Mouse (Mus musculus): ENCODE measurements around the gene Apba2. TPM values are rescaled to one million over a fixed set of nuclear protein-coding genes. Genes with fewer than 3 reads are reported as not detected.

The Apba2 gene
- polyA plus RNA-seq, 1 experiment: not detected

DNA sequence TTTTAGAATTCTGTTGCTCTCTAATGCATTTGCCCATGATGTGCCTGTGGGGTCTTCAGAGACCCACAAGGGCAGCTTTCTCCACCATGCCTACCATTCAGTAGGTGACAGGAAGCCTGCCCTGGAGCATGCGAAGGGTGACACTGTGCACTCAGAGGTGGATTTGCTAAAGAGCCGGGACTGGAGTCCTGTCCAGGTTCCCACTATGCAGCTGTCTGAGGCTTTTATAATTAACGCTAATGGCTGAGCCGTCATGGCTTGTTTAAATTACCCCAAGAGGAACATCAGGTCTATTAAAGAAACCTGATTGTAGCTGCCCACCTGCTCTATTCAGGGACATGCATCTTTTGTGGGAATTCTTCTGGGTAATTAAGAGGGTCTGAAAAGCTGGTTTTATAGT, 78.4 kb downstream of the Apba2 start:
- Histone ChIP-seq H3K27me3 (replicated peaks) (no peaks in the 10 kb centered on the region), H3K4me1 (no peaks in the 10 kb centered on the region), H3K4me3 (replicated peaks) (no peak overlapping the region), H3K9me3 (peaks cover 46% of the 10 kb centered on the region), H3K36me3 (replicated peaks; ENCODE audit: low read length) (no peaks in the 10 kb centered on the region)
- TF ChIP-seq GATA1 (IDR thresholded peaks at IDR 0.05; ENCODE audit: borderline replicate concordance, low read length) (no peak), FLI1 (IDR thresholded peaks at IDR 0.05; ENCODE audit: low read length) (no peak)

- Histone ChIP-seq H3K27me3 (replicated peaks) (no peaks in the 10 kb centered on the region), H3K4me3 (replicated peaks) (no peak overlapping the region), H3K4me1 (no peaks in the 10 kb centered on the region), H3K36me3 (replicated peaks; ENCODE audit: low read length) (no peaks in the 10 kb centered on the region), H3K9me3 (peaks cover 46% of the 10 kb centered on the region)
- TF ChIP-seq FLI1 (IDR thresholded peaks at IDR 0.05; ENCODE audit: low read length): no peak
- TF ChIP-seq GATA1 (IDR thresholded peaks at IDR 0.05; ENCODE audit: borderline replicate concordance, low read length): no peak
Measured at GRCm38 (mm10) chr7:64580293-64580692, 78.8 kb downstream of the Apba2 start.

- H3K4me1 ChIP-seq: no peaks in the 10 kb centered on the region
- H3K9me3 ChIP-seq: peaks cover 50% of the 10 kb centered on the region
- TF ChIP-seq GATA1 (IDR thresholded peaks at IDR 0.05; ENCODE audit: borderline replicate concordance, low read length) (no peak), FLI1 (IDR thresholded peaks at IDR 0.05; ENCODE audit: low read length) (no peak)
- H3K36me3 ChIP-seq (replicated peaks; ENCODE audit: low read length): no peaks in the 10 kb centered on the region
- H3K27me3 ChIP-seq (replicated peaks): no peaks in the 10 kb centered on the region
- H3K4me3 ChIP-seq (replicated peaks): no peak overlapping the region
Measured at GRCm38 (mm10) chr7:64582358-64582757, 80.9 kb downstream of the Apba2 start.

DNA sequence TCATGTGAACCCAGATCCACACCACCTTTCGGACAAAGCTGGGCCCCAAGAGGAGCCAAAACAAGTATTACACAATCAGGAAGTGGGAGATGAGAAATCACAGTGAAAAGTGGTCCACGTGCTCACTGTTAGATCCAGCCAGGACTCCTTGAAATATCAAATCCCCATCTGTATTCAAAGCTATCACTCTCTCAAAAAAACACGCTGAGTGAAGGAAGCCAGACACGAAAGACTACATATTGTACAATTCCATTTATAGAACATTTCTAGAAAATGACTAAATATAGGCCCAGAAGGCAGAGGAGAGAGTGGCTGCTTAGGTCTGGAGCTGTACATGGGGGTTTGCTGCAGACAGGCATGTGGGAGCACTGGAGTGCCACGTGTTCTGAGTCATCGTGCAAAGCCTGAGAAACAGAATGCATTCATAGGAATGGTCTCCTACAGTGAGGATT, 82.2 kb downstream of the Apba2 start:
- Histone ChIP-seq H3K36me3 (replicated peaks; ENCODE audit: low read length) (no peaks in the 10 kb centered on the region), H3K9me3 (peaks cover 54% of the 10 kb centered on the region), H3K4me3 (replicated peaks) (no peak overlapping the region), H3K4me1 (no peaks in the 10 kb centered on the region), H3K27me3 (replicated peaks) (no peaks in the 10 kb centered on the region)
- TF ChIP-seq GATA1 (IDR thresholded peaks at IDR 0.05; ENCODE audit: borderline replicate concordance, low read length): no peak
- TF ChIP-seq FLI1 (IDR thresholded peaks at IDR 0.05; ENCODE audit: low read length): no peak

DNA sequence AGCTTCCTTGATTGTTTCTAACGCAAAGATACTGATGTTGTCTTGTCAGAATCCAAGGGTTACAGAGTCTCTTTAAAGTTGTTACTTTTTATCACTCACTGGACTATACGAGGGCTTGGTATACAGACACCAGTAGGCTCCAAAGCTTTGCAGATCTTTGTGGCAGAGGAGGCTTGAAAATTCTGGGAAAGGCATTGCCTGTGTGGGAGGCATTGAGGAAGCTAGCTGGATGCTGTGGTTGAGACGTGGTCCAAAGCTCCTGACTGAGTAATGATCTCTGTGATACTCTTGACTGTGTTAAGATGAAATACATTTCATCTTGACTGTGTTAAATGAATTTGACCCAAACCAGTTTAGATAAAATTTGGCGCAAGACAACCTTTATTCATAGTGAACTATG, 84.6 kb downstream of the Apba2 start:
- no peak for TF ChIP-seq GATA1 (IDR thresholded peaks at IDR 0.05; ENCODE audit: borderline replicate concordance, low read length)
- TF ChIP-seq FLI1 (IDR thresholded peaks at IDR 0.05; ENCODE audit: low read length): no peak
- Histone ChIP-seq H3K9me3 (peaks cover 47% of the 10 kb centered on the region), H3K27me3 (replicated peaks) (no peaks in the 10 kb centered on the region), H3K36me3 (replicated peaks; ENCODE audit: low read length) (no peaks in the 10 kb centered on the region), H3K4me1 (no peaks in the 10 kb centered on the region), H3K4me3 (replicated peaks) (no peak overlapping the region)

DNA sequence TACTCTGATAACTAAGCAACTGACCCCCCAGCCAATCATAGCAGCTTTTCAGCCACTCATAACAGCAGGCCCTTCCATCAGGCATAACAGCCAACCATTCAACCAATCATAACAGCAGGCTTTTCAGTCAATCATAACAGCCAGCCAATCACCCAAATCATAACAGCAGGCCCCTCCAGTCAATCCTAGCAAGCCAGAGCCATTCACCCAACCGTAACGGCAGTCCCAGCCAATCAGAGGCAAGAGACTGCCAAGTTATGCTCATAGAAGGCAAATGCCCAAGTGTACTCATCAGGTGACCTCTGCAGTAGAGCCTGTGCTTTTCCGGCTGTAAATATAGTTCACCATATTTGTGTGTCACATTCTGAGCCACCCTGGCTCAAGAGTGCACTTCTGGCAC, 85.1 kb downstream of the Apba2 start:
- Histone ChIP-seq H3K9me3 (peaks cover 46% of the 10 kb centered on the region), H3K27me3 (replicated peaks) (no peaks in the 10 kb centered on the region), H3K36me3 (replicated peaks; ENCODE audit: low read length) (no peaks in the 10 kb centered on the region), H3K4me3 (replicated peaks) (no peak overlapping the region), H3K4me1 (no peaks in the 10 kb centered on the region)
- no peak for TF ChIP-seq GATA1 (IDR thresholded peaks at IDR 0.05; ENCODE audit: borderline replicate concordance, low read length)
- TF ChIP-seq FLI1 (IDR thresholded peaks at IDR 0.05; ENCODE audit: low read length): no peak

DNA sequence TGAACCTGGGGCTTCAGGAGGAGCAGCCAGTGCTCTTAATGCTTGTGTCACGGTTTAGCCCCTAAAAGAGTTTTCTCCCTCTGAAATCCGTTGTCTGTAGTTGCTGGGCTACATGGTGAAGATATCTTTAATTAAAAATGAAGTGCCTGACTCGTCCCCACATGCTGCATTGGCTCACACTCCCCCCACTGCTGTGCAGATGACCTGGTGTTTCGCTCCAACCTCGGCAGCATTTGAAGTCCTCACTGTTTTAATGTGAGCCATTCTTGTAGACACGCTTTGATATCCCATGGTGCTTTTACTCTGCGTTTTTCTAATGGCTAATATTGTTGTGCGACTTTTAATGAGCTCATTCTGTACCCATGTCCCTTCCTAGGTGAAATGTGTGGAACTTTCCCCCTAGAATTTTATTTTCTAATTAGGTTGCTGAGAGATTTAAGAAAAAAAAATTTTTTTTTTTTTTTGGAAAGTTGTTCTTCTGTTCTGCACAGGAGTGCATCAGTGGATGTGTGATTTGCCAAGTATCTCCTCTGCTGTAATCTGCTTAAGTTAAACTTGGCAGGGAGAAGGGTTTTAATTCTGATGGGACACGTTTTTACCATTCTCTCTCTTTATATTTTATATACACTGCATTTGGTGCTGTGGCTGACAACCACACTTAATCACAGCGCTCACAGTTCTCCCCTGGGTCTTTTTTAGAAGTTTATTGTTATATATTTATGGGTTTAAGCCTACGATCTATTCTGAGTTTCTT, 87.3 kb downstream of the Apba2 start:
- TF ChIP-seq GATA1 (IDR thresholded peaks at IDR 0.05; ENCODE audit: borderline replicate concordance, low read length) (no peak), FLI1 (IDR thresholded peaks at IDR 0.05; ENCODE audit: low read length) (no peak)
- Histone ChIP-seq H3K4me3 (replicated peaks) (no peak overlapping the region), H3K27me3 (replicated peaks) (no peaks in the 10 kb centered on the region), H3K9me3 (peaks cover 37% of the 10 kb centered on the region), H3K4me1 (no peaks in the 10 kb centered on the region), H3K36me3 (replicated peaks; ENCODE audit: low read length) (no peaks in the 10 kb centered on the region)

DNA sequence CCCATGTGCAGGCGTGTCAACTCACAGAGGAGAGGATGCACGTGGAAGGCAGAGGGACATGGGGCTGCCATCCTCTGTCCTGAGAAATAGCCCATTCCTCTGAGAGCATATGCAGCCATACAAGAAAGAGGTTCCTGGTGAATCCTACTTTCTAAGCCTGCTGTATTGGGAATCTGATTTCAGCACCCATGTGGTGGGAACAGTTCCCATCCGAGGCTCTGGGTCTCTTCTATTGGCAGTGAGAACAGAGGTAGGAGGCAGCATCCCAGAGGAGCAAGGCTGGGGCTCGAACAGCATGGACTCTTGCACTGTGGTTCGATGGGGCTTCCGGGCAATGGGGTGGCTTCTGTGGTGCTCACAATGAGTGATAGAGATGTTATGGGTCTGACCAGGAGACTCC, 93.8 kb downstream of the Apba2 start:
- no peak for TF ChIP-seq GATA1 (IDR thresholded peaks at IDR 0.05; ENCODE audit: borderline replicate concordance, low read length)
- no peak for TF ChIP-seq FLI1 (IDR thresholded peaks at IDR 0.05; ENCODE audit: low read length)
- Histone ChIP-seq H3K27me3 (replicated peaks) (no peaks in the 10 kb centered on the region), H3K4me3 (replicated peaks) (no peak overlapping the region), H3K9me3 (peaks cover 52% of the 10 kb centered on the region), H3K4me1 (no peaks in the 10 kb centered on the region), H3K36me3 (replicated peaks; ENCODE audit: low read length) (no peaks in the 10 kb centered on the region)

DNA sequence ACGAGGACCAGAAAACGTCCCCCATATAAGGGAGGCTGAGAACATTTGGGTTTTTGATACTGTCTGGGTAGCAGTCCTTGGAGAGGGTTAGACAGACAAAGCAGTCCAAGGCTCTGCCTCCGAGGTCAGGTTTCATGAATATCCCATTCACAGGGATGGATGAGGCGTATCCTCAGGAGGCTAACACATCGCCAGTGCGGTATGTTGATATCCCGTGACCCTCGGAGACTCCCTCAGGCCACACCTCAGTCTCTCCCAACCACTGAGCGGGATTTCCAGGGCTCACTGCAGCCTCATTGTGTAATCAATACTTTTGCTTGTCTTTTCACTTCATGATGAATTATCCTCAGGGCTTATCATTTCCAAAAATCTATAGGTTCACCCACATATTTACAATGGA, 95.1 kb downstream of the Apba2 start:
- no peak overlapping the region for H3K4me3 ChIP-seq (replicated peaks)
- no peaks in the 10 kb centered on the region for H3K4me1 ChIP-seq
- peaks cover 50% of the 10 kb centered on the region for H3K9me3 ChIP-seq
- H3K36me3 ChIP-seq (replicated peaks; ENCODE audit: low read length): no peaks in the 10 kb centered on the region
- TF ChIP-seq GATA1 (IDR thresholded peaks at IDR 0.05; ENCODE audit: borderline replicate concordance, low read length) (no peak), FLI1 (IDR thresholded peaks at IDR 0.05; ENCODE audit: low read length) (no peak)
- H3K27me3 ChIP-seq (replicated peaks): no peaks in the 10 kb centered on the region

DNA sequence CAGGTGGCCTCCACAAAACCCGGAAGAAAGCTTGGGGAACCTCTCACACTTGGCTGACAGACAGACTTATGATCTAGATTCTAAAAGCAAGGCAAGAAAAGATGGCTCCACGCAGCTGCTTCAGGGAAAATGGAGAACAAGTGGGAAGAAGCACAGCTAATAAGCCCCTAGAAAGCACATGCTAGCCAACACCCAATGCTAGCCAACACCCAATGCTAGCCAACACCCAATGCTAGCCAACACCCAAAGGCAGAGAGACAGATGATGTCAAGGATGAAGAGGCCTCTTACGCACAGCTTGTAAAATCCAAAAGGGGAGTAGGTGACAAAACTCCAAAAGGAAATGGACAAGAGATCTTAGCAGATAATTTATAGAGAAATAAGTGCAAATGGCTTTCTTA, 108.4 kb downstream of the Apba2 start:
- H3K9me3 ChIP-seq: peaks cover 15% of the 10 kb centered on the region
- no peaks in the 10 kb centered on the region for H3K4me1 ChIP-seq
- H3K4me3 ChIP-seq (replicated peaks): no peak overlapping the region
- no peaks in the 10 kb centered on the region for H3K36me3 ChIP-seq (replicated peaks; ENCODE audit: low read length)
- H3K27me3 ChIP-seq (replicated peaks): no peaks in the 10 kb centered on the region
- TF ChIP-seq GATA1 (IDR thresholded peaks at IDR 0.05; ENCODE audit: borderline replicate concordance, low read length): no peak
- no peak for TF ChIP-seq FLI1 (IDR thresholded peaks at IDR 0.05; ENCODE audit: low read length)
